31 mouse cellular contexts compared by ENCODE assay signal in the genomic region with DNA sequence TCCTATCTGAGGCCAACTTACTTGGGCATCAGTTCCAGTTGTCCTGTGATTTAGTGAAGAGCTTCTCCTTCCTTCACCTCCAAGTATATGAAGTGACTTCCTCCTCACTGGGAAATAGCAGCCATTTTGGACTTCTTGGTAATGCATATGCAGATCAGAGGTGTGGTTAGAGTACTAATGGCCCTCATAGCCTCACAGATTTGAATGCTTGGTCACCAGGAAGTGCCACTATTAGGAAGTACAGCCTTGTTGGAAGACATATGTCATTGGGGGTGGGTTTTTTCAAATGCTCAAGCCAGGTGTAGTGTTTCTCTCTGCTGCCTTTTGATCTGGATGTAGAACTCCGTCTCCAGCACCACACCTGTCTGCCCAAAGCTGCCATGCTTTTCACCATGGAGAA.
"Had no signal": no experiment of that assay in that cellular context is flagged by ENCODE, and none has a peak within 500 bp of the region (broad histone marks: within the 10 kb centered on the region; RNA-seq: fewer than 3 reads in every experiment).

No protein-coding gene starts in this region.

- DNase-seq: heart, postnatal 10 days; heart, postnatal 14 days; heart, postnatal 36 days; heart, postnatal 4 days; kidney, adult 11 months; kidney, adult 18-20 months; kidney, adult 2 months; kidney, adult 8-10 months; kidney, adult 9 months; kidney, postnatal 10 days; kidney, postnatal 14 days; kidney, postnatal 25 days; kidney, postnatal 36 days; kidney, postnatal 4 days; layer of hippocampus, adult 9-11 months; layer of hippocampus, postnatal 36 days had no signal

- H3K27me3 ChIP-seq: heart, embryonic 12.5 days; heart, embryonic 13.5 days; heart, embryonic 15.5 days; hindbrain, embryonic 12.5 days; hindbrain, embryonic 13.5 days; hindbrain, embryonic 15.5 days; intestine, embryonic 15.5 days; kidney, embryonic 15.5 days had no signal

- H3K4me3 ChIP-seq: heart, embryonic 10.5 days; heart, embryonic 12.5 days; heart, embryonic 13.5 days; heart, embryonic 15.5 days; hindbrain, embryonic 10.5 days; hindbrain, embryonic 12.5 days; hindbrain, embryonic 13.5 days; hindbrain, embryonic 15.5 days; intestine, embryonic 15.5 days; kidney, embryonic 15.5 days; layer of hippocampus, adult 2 months had no signal

- H3K9ac ChIP-seq: heart, embryonic 12.5 days; heart, embryonic 13.5 days; heart, embryonic 15.5 days; hindbrain, embryonic 12.5 days; hindbrain, embryonic 13.5 days; hindbrain, embryonic 14.5 days; hindbrain, embryonic 15.5 days; intestine, embryonic 15.5 days; kidney, embryonic 15.5 days had no signal

- H3K27ac ChIP-seq: heart, embryonic 10.5 days; heart, embryonic 13.5 days; heart, embryonic 15.5 days; hindbrain, embryonic 10.5 days; hindbrain, embryonic 12.5 days; hindbrain, embryonic 13.5 days; hindbrain, embryonic 14.5 days; hindbrain, embryonic 15.5 days; hindbrain, postnatal 0 days; intestine, embryonic 15.5 days; kidney, embryonic 15.5 days; kidney, postnatal 0 days; layer of hippocampus, adult 2 months had no signal

- H3K4me2 ChIP-seq: heart, embryonic 11.5 days; heart, embryonic 12.5 days; heart, embryonic 13.5 days; heart, embryonic 15.5 days; hindbrain, embryonic 12.5 days; hindbrain, embryonic 13.5 days; hindbrain, embryonic 14.5 days; hindbrain, embryonic 15.5 days; intestine, embryonic 15.5 days; kidney, embryonic 15.5 days had no signal

- H3K36me3 ChIP-seq: intestine, embryonic 15.5 days had no signal

- H3K9me3 ChIP-seq: heart, embryonic 10.5 days; heart, embryonic 12.5 days; heart, embryonic 13.5 days; heart, embryonic 15.5 days; hindbrain, embryonic 10.5 days; hindbrain, embryonic 12.5 days; hindbrain, embryonic 13.5 days; hindbrain, embryonic 15.5 days; intestine, embryonic 15.5 days; kidney, embryonic 15.5 days had no signal

- H3K4me1 ChIP-seq: heart, embryonic 10.5 days; heart, embryonic 12.5 days; heart, embryonic 13.5 days; heart, embryonic 15.5 days; hindbrain, embryonic 10.5 days; hindbrain, embryonic 12.5 days; hindbrain, embryonic 15.5 days; intestine, embryonic 15.5 days had no signal
